Mouse (Mus musculus): ENCODE results near the gene Tph1. TPM values are rescaled to one million over a fixed set of nuclear protein-coding genes. Genes with fewer than 3 reads are reported as not detected.

Tph1 gene
- polyA plus RNA-seq (2015; fragmentation: Nextera tagmentation; extraction: Ambion mirVana) = 0.09 and 0.25 TPM in 2 replicates

DNA sequence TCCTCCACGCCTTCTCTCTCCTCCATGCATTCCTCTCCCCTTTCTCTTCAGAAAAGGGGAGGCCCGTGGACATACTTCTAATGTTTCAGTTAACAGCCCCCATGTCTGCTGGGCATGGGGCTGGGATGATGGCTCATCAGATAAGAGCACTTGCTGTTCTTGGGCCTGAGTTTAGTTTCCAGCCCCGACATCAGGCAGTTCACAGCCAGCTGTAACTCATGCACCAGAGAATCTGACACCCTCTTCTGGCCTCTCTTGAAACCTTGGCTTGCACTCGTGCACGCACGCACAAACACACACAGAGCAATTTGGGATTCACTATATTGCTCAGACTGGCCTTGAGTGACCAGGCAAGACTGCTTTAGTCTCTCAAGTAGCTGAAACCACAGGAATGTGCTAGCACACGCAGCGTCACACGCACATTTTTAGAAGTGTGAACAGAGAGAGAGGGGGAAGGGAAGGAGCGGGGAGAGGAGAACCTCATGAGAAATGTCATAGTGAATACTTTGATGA is at the start of gene Tph1:
Tph1 (minus strand) TSS at position 378 of the 513 bp plus-strand sequence.
- H3K4me1 ChIP-seq = peaks cover 10% of the 10 kb centered on the region; the same call in 1 of the 2 replicates
- no peak within 1 kb of the TSS for H3K9ac ChIP-seq
- no peak within 1 kb of the TSS for H3K27ac ChIP-seq
- no peak within 1 kb of the TSS for H3K4me3 ChIP-seq
- no peak within 1 kb of the TSS for H3K4me2 ChIP-seq (replicated peaks)
- no peaks in the 10 kb centered on the region for H3K36me3 ChIP-seq
- ATAC-seq (ENCODE audit: low FRiP score, low read depth) = no peak
- WGBS = 39% methylated on average over 10 of the region's 10 CpGs
- H3K9me3 ChIP-seq = no peaks in the 10 kb centered on the region
- H3K27me3 ChIP-seq = peaks cover 16% of the 10 kb centered on the region

DNA sequence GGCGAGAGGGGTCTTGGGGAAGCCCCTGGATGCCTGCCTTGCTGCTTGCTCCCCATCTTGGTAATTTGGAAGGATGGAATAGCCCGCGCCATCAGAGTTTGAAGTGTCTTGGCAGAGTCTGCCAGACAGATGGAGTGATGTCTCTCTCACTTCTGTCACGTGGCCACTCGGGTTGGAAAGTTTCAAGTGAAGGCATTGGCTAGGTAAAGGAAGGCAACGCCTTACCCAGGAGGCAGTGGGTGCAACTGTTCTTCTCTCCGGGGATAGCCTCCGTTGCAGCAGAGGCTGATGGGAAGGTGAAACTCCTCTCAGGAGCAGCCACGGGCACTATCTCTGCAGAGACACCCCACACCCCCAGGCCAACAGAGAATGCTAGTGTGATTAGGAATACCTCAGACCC is 48.1 kb upstream of the Tph1 start:
- no peaks in the 10 kb centered on the region for H3K9me3 ChIP-seq
- no peaks in the 10 kb centered on the region; the same call in 1 of the 2 replicates for H3K27me3 ChIP-seq
- 73% methylated on average over 9 of the region's 9 CpGs for WGBS
- no peak overlapping the region for H3K4me3 ChIP-seq
- no peak overlapping the region for H3K9ac ChIP-seq
- no peak for ATAC-seq (ENCODE audit: low FRiP score, low read depth)
- no peaks in the 10 kb centered on the region for H3K4me1 ChIP-seq
- no peak overlapping the region for H3K4me2 ChIP-seq (replicated peaks)
- H3K27ac ChIP-seq = no peak overlapping the region
- H3K36me3 ChIP-seq = no peaks in the 10 kb centered on the region

DNA sequence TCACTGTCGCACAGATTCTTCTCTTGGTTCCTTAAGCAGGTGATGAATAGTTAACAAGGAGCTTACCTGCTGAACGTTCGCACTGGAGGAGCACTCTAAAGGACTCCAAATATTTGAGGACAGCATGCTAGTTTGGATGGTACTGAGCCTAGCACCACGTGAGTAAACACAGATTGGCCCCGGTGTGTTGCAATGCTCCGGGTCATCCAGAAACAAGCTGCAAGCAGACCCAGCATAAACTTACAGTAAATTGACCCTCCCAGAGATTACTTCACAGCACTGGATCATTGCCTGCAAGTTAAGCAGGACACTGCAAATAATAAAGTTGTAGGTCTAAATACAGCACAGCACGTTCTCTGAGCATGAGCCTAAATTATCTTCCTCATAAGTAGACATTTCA is 47.2 kb upstream of the Tph1 start:
- no peaks in the 10 kb centered on the region for H3K36me3 ChIP-seq
- no peak overlapping the region for H3K4me3 ChIP-seq
- H3K9me3 ChIP-seq = no peaks in the 10 kb centered on the region
- H3K4me2 ChIP-seq (replicated peaks) = no peak overlapping the region
- no peak for ATAC-seq (ENCODE audit: low FRiP score, low read depth)
- no peak overlapping the region for H3K9ac ChIP-seq
- no peak overlapping the region for H3K27ac ChIP-seq
- H3K27me3 ChIP-seq = no peaks in the 10 kb centered on the region; the same call in 1 of the 2 replicates
- H3K4me1 ChIP-seq = no peaks in the 10 kb centered on the region
- WGBS = 79% methylated on average over 7 of the region's 7 CpGs

DNA sequence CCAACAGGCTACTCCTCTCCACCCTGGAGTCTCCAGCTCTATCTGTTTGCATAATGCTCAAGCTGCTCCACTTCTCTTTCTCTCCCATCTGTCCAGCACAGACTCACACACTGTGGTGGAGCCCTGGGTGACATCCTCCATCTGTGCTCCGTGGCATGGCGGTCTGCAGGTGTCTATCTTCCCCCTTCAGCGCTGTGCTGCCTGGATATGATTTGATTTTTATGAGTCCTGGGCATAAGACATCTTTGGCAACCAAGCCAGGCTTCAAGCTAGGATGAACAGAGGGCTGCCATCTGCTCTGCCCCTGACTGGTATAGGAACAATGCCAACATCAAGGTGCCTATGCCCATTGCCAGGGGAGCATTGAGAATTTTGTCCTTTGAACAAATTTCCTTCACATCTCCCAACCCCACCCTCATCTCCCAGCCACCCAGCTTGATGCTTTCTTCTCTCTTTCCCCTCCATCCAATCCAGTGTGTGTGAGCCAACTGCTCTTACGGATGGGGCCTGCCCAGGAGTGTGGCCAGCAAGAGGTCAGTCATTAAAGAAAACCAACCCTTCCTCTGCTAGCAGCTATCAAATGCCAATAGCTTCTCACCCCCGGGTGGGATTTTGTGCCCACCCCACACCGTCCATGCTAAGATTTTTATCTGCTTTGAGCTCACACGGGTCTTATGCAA is 46.4 kb upstream of the Tph1 start:
- H3K9me3 ChIP-seq = no peaks in the 10 kb centered on the region
- H3K9ac ChIP-seq = no peak overlapping the region
- H3K27ac ChIP-seq = no peak overlapping the region
- ATAC-seq (ENCODE audit: low FRiP score, low read depth) = no peak
- WGBS = 88% methylated on average over 7 of the region's 7 CpGs
- H3K27me3 ChIP-seq = no peaks in the 10 kb centered on the region; the same call in 1 of the 2 replicates
- no peak overlapping the region for H3K4me3 ChIP-seq
- no peaks in the 10 kb centered on the region for H3K36me3 ChIP-seq
- H3K4me2 ChIP-seq (replicated peaks) = no peak overlapping the region
- no peaks in the 10 kb centered on the region for H3K4me1 ChIP-seq

DNA sequence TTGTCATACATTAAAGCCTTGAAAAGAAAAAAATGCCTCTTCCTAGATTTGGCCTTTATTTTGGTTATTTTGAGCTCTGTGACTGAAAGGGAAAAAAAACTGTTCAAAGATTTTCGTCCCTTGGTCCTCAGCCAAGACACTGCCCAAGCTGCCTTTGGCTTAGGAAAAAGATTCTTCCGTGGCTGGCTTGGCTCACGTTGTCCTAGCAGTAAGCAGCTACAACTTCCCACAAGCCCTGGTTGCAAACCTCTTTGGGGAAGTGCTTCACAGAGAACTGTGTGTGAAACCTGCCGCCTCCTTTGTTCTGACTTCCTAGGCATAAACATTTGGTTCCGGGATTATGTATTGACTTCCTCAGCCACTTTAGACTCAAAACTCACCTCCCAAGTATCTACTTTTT is 44.6 kb upstream of the Tph1 start:
- ATAC-seq (ENCODE audit: low FRiP score, low read depth) = no peak
- Histone ChIP-seq H3K27ac (no peak overlapping the region), H3K4me1 (no peaks in the 10 kb centered on the region), H3K36me3 (no peaks in the 10 kb centered on the region), H3K9me3 (no peaks in the 10 kb centered on the region), H3K27me3 (no peaks in the 10 kb centered on the region; the same call in 1 of the 2 replicates), H3K9ac (no peak overlapping the region), H3K4me3 (no peak overlapping the region), H3K4me2 (replicated peaks) (no peak overlapping the region)
- 52% methylated on average over 5 of the region's 5 CpGs for WGBS

DNA sequence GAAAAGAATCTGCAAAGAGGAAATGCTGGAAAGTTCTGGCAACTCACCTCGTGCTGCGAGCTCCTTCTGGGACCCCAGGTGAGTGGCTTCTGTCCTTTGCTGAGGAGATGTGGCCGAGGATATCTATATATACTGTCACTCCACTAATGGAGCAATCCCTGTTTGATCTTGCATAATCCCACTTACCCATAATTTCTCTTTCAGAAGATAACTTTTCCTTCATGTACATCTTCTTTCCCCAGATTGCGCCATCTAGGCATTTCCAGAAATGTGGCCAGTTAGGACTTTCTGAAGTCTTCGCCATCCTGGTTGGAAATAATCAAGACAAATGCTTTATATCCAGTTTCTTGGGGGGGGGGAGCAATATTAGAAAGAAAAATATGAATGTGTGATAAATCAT is 43.3 kb upstream of the Tph1 start, which contains the start of gene Saa3:
Saa3 (minus strand) TSS at position 101 of the 400 bp plus-strand sequence.
- no peaks in the 10 kb centered on the region for H3K9me3 ChIP-seq
- ATAC-seq (ENCODE audit: low FRiP score, low read depth) = no peak
- 84% methylated on average over 5 of the region's 5 CpGs for WGBS

DNA sequence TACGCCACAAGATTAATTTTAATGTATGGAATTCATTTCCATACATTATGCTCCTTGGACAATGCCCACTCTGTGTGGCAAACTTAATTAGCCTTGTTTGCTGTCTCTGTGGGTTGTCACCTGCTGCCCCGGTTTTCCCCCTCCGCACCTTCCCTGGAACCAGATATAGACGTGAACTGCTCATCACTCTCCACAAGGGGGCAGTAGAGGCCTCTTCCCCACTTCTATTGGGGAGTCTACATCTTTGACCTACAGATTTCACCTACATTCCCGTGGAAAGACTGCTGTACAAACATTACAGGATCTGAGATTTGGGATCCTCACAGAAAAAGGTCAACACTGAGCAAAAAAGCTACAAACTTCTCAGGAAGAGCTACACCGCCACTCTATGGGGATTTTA is 42.2 kb upstream of the Tph1 start:
- ATAC-seq (ENCODE audit: low FRiP score, low read depth) = no peak
- 34% methylated on average over 6 of the region's 6 CpGs for WGBS
- no peaks in the 10 kb centered on the region for H3K36me3 ChIP-seq
- H3K4me2 ChIP-seq (replicated peaks) = no peak overlapping the region
- no peaks in the 10 kb centered on the region for H3K27me3 ChIP-seq
- no peak overlapping the region for H3K4me3 ChIP-seq
- no peaks in the 10 kb centered on the region for H3K9me3 ChIP-seq
- no peak overlapping the region for H3K27ac ChIP-seq
- peaks cover 3% of the 10 kb centered on the region for H3K4me1 ChIP-seq
- no peak overlapping the region for H3K9ac ChIP-seq

More for the DNA sequence above, 43.3 kb upstream of the Tph1 start, which contains the start of gene Saa3:
- no peaks in the 10 kb centered on the region for H3K4me1 ChIP-seq
- no peaks in the 10 kb centered on the region for H3K36me3 ChIP-seq
- no peak within 1 kb of the TSS for H3K27ac ChIP-seq
- no peak within 1 kb of the TSS for H3K9ac ChIP-seq
- H3K27me3 ChIP-seq = no peaks in the 10 kb centered on the region
- no peak within 1 kb of the TSS for H3K4me2 ChIP-seq (replicated peaks)
- no peak within 1 kb of the TSS for H3K4me3 ChIP-seq

DNA sequence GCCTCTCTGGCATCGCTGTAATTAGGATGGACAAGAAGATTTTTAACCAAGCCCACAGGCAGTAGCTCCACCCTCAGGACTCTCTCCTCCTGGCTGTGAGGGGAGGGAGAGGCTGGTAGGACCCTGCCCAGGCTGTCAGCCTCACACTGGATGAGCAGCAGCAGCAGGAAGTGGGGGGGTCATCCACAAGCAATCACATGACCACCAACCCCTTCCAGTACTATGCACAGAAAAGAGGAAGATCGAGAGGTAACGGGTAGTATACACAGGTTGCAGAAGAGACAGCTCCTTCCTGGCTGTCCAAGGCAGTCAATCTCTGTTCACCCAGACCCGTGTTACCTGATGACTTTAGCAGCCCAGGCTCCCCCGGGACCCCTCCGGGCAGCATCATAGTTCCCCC is 39.9 kb upstream of the Tph1 start:
- H3K36me3 ChIP-seq = peaks cover 7% of the 10 kb centered on the region
- H3K27me3 ChIP-seq = no peaks in the 10 kb centered on the region
- no peak overlapping the region for H3K9ac ChIP-seq
- H3K9me3 ChIP-seq = no peaks in the 10 kb centered on the region
- H3K4me1 ChIP-seq = peaks cover 10% of the 10 kb centered on the region
- ATAC-seq (ENCODE audit: low FRiP score, low read depth) = no peak
- no peak overlapping the region for H3K4me2 ChIP-seq (replicated peaks)
- H3K4me3 ChIP-seq = no peak overlapping the region
- WGBS = 80% methylated on average over 6 of the region's 6 CpGs
- no peak overlapping the region for H3K27ac ChIP-seq

DNA sequence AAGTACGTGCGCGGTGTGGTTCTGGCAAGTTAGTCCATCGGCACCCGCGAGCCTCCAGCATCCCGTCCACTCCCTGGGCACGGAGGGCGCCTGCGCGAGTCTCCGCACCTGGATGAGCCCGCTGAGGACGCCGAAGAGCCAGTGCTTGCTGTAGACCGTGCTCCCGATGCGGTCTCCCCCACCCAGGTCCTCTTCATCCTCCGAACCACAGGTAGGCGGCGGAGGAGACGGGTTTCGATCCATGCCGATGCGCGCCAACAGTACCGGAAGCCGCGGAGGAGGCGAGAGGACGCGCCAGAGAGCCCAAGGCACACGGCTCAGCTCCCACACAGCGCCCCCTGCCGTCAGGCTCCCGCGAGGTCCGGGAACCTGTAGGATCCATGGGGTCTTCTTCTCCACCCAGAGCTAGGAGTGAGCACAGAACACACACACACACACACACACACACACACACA is 38.1 kb upstream of the Tph1 start, which contains the start of gene Saal1:
Saal1 (minus strand) TSS at position 291 of the 455 bp plus-strand sequence.
- Histone ChIP-seq H3K4me1 (peaks cover 10% of the 10 kb centered on the region), H3K27me3 (no peaks in the 10 kb centered on the region), H3K36me3 (peaks cover 24% of the 10 kb centered on the region), H3K9ac (peak within 1 kb of the TSS; percentile 91), H3K4me3 (peak within 1 kb of the TSS; percentile 77), H3K27ac (peak within 1 kb of the TSS; percentile 84), H3K9me3 (no peaks in the 10 kb centered on the region), H3K4me2 (replicated peaks) (peak within 1 kb of the TSS; percentile 66)
- ATAC-seq (ENCODE audit: low FRiP score, low read depth) = peak; percentile 95
- WGBS = under 1% methylated on average over 36 of the region's 38 CpGs

DNA sequence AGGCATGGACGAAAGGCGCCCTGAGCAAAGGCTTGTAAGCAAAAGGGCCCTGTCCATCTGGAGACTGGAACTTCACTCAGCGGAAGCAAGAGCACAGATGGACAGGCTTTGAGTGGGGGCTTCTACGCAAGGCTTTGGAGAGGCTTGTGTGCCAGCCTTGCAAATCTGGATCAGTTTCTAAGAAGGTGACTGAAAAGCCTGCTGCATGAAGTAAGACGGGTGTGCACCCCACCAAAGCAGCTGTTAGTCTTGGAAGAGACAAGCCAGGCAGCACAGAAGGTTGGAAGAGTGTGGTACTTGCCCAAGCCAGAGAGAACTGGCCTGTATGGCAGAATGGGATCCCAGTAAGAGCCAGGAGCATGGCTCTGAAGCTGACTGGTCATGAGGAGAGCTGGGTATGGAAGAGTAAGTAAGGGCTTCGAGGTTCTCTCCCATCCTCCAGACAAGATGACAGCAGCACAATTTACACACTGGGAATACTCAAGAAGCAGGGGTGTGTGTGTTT is 28.2 kb upstream of the Tph1 start:
- ATAC-seq (ENCODE audit: low FRiP score, low read depth) = no peak

DNA sequence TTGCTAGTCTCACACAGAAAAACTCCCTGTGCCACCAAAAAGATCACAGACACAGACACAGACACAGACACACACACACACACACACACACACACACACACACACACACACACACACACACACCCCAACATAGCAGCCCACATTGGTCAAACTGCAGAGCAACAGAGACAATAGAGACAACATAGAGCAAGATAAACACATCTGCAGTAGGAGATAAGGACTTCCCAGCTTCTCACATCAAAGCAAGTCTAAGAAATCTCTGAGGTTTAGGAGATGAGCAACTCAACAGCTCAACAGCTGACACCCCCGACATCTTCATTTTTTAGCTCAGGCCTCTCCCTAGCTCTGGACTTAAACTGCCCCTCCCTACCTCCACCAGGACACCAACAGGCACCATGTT is 24.4 kb upstream of the Tph1 start:
- Histone ChIP-seq H3K9ac (no peak overlapping the region), H3K4me2 (replicated peaks) (no peak overlapping the region), H3K4me1 (no peaks in the 10 kb centered on the region), H3K27ac (no peak overlapping the region), H3K4me3 (no peak overlapping the region), H3K9me3 (no peaks in the 10 kb centered on the region), H3K36me3 (peaks cover 86% of the 10 kb centered on the region), H3K27me3 (no peaks in the 10 kb centered on the region)
- WGBS = 81% methylated on average over 1 of the region's 1 CpGs
- ATAC-seq (ENCODE audit: low FRiP score, low read depth) = no peak

More for the DNA sequence above, 28.2 kb upstream of the Tph1 start:
- H3K27me3 ChIP-seq = no peaks in the 10 kb centered on the region
- no peak overlapping the region for H3K4me2 ChIP-seq (replicated peaks)
- no peaks in the 10 kb centered on the region for H3K4me1 ChIP-seq
- WGBS = 96% methylated on average over 6 of the region's 6 CpGs
- H3K4me3 ChIP-seq = no peak overlapping the region
- no peak overlapping the region for H3K27ac ChIP-seq
- H3K9ac ChIP-seq = no peak overlapping the region
- H3K36me3 ChIP-seq = peaks cover 98% of the 10 kb centered on the region
- H3K9me3 ChIP-seq = no peaks in the 10 kb centered on the region

DNA sequence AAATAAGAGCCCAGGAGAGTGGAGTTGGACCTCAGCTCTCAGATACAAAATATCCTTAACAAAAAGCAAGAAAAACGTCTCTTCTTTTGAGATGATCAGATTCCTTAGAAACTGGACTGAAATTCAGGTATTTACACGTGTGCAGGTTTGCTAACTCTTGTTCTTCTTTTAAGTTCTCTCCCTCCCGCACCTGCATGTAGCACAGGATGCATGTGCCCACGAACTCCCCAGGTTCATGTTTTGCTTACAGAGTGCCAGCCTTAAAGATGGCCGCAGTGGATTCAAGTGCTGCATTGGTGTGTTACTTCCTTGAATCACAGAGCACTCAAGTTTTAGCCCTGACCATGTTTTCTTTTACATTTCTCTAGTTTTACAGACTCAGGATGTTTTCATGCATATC is 14.5 kb upstream of the Tph1 start:
- H3K9ac ChIP-seq = no peak overlapping the region
- no peak for ATAC-seq (ENCODE audit: low FRiP score, low read depth)
- H3K4me2 ChIP-seq (replicated peaks) = no peak overlapping the region
- no peaks in the 10 kb centered on the region for H3K9me3 ChIP-seq
- H3K27ac ChIP-seq = no peak overlapping the region
- 90% methylated on average over 5 of the region's 5 CpGs for WGBS
- peaks cover 44% of the 10 kb centered on the region for H3K36me3 ChIP-seq
- no peaks in the 10 kb centered on the region for H3K4me1 ChIP-seq
- no peaks in the 10 kb centered on the region for H3K27me3 ChIP-seq
- H3K4me3 ChIP-seq = no peak overlapping the region
